Mouse (Mus musculus): Measurements from ENCODE around the gene Tspo.

DNA sequence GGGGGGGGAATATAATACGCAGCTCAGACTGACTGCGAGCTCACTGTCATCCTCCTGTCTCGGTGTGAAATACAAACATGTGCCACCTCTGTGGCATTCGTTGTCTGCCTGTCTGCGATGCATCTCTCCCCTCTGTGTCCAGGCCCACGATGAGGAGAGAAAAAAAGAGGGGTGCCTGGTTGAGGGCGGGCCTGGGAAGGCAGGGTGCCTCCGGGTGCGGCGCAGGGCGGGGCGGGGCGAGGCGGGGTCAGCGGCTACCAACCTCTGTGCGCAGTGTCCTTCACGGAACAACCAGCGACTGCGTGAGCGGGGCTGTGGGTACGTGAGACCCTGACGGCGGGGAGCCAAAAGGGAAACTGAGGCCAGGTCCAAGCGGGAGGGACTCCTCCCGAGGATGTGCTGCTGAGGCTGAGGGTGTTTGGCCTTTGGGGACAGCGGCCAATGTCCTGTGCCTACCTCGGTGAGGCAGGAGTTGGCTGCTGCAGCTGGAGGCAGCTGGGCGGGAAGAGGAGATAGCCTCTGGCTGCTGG is at the start of gene Tspo, which contains the start of gene Mcat:
- TF ChIP-seq EP300 (IDR thresholded peaks at IDR 0.05; ENCODE audit: low read depth) (no peak), CTCF (IDR thresholded peaks at IDR 0.05; ENCODE audit: low read depth) (no peak)
